Comparison of ENCODE assay signal across 33 mouse cellular contexts in the genomic region with DNA sequence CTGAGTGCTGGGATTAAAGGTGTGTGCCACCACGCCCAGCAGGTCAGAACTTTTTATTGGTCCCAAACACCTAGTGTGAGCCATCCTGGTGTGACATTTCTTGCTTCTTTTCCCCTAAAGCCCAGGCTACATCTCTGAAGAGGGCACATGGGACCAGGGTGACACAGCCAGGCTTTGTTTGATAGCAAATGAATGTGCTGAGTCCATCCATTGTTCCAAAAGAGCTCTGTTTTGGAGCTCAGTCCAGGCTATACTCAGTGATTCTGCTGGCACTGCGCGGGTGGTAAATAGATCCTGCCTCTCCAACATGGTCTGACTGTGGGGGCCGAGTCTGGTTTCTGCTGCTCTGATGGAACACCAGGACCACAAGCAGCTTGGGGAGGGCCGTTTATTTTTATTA. TPM values are rescaled to one million over a fixed set of nuclear protein-coding genes. Genes with fewer than 3 reads are reported as not detected.
DNase-seq lines count a peak whose midpoint lies in the region; ATAC-seq and TF ChIP-seq lines count a peak whose summit lies in the region.
"Had no signal": no experiment of that assay in that cellular context is flagged by ENCODE, and none has a peak within 500 bp of the region (broad histone marks: within the 10 kb centered on the region; RNA-seq: fewer than 3 reads in every experiment).

No protein-coding gene starts in this region.

- 84% methylated on average over 5 of the region's 5 CpGs for WGBS in midbrain, embryonic 11.5 days
- WGBS in midbrain, embryonic 16.5 days: 86% methylated on average over 5 of the region's 5 CpGs
- WGBS in neural tube, embryonic 15.5 days: 70% methylated on average over 5 of the region's 5 CpGs

- no peak for DNase-seq in layer of hippocampus, adult 2 months (ENCODE audit: low spot score in 2 of 2)
- DNase-seq in layer of hippocampus, adult 8-10 months (ENCODE audit: low spot score in 2 of 2): no peak
- peak; percentile 61 for DNase-seq in midbrain, embryonic 11.5 days (ENCODE audit: low spot score, missing footprints)
- peak; percentile 50 for DNase-seq in telencephalon, adult 2 months (ENCODE audit: low read depth, low spot score)
- DNase-seq: adrenal gland, adult 2 months; adrenal gland, postnatal 14 days; cerebellum, adult 2 months; cerebellum, adult 9-11 months; cerebellum, postnatal 25 days; forebrain, postnatal 0 days; gastrocnemius, postnatal 10 days; gastrocnemius, postnatal 36 days; heart, adult 2 months had no signal

- H3K4me3 ChIP-seq in layer of hippocampus, adult 2 months: no peak overlapping the region
- no peak overlapping the region for H3K4me3 ChIP-seq in midbrain, embryonic 11.5 days (ENCODE audit: low read depth, low read length)
- no peak overlapping the region for H3K4me3 ChIP-seq in midbrain, embryonic 16.5 days (ENCODE audit: low read depth, low read length)
- H3K4me3 ChIP-seq in neural tube, embryonic 15.5 days (replicated peaks): no peak overlapping the region
- H3K4me3 ChIP-seq: embryonic facial prominence, embryonic 12.5 days; embryonic facial prominence, embryonic 15.5 days; heart, adult 2 months; heart, embryonic 10.5 days; hindbrain, embryonic 12.5 days; hindbrain, embryonic 15.5 days had no signal

- no peaks in the 10 kb centered on the region for H3K27me3 ChIP-seq in midbrain, embryonic 11.5 days (ENCODE audit: control insufficient read depth, insufficient read depth, low read length)
- no peaks in the 10 kb centered on the region for H3K27me3 ChIP-seq in midbrain, embryonic 16.5 days (ENCODE audit: control insufficient read depth, insufficient read depth, low read depth, low read length)
- H3K27me3 ChIP-seq in neural tube, embryonic 15.5 days (replicated peaks): no peaks in the 10 kb centered on the region
- H3K27me3 ChIP-seq: embryonic facial prominence, embryonic 12.5 days; embryonic facial prominence, embryonic 15.5 days; hindbrain, embryonic 12.5 days; hindbrain, embryonic 15.5 days had no signal

- no peak for TF ChIP-seq CTCF in layer of hippocampus, adult 2 months (conservative IDR thresholded peaks at IDR 0.05)

- no peak overlapping the region for H3K4me2 ChIP-seq in midbrain, embryonic 11.5 days
- H3K4me2 ChIP-seq in midbrain, embryonic 16.5 days (ENCODE audit: low read length): no peak overlapping the region
- no peak overlapping the region for H3K4me2 ChIP-seq in neural tube, embryonic 15.5 days
- H3K4me2 ChIP-seq: embryonic facial prominence, embryonic 12.5 days; embryonic facial prominence, embryonic 15.5 days; hindbrain, embryonic 12.5 days; hindbrain, embryonic 15.5 days had no signal

- peak overlapping the region; percentile 64; the same call in 1 of the 2 replicates for H3K27ac ChIP-seq in layer of hippocampus, adult 2 months
- no peak overlapping the region for H3K27ac ChIP-seq in midbrain, embryonic 11.5 days (ENCODE audit: low read depth, low read length)
- no peak overlapping the region for H3K27ac ChIP-seq in midbrain, embryonic 16.5 days (ENCODE audit: low read length)
- no peak overlapping the region for H3K27ac ChIP-seq in neural tube, embryonic 15.5 days (replicated peaks)
- H3K27ac ChIP-seq: embryonic facial prominence, embryonic 12.5 days; embryonic facial prominence, embryonic 15.5 days; heart, adult 2 months; heart, embryonic 10.5 days; hindbrain, embryonic 12.5 days; hindbrain, embryonic 15.5 days had no signal

- H3K9me3 ChIP-seq in midbrain, embryonic 11.5 days (ENCODE audit: control insufficient read depth, low read length): no peaks in the 10 kb centered on the region
- no peaks in the 10 kb centered on the region for H3K9me3 ChIP-seq in midbrain, embryonic 16.5 days (replicated peaks; ENCODE audit: control insufficient read depth, low read length, poor library complexity, severe bottlenecking)
- H3K9me3 ChIP-seq in neural tube, embryonic 15.5 days (replicated peaks): no peaks in the 10 kb centered on the region
- H3K9me3 ChIP-seq: embryonic facial prominence, embryonic 12.5 days; embryonic facial prominence, embryonic 15.5 days; heart, embryonic 10.5 days; hindbrain, embryonic 12.5 days; hindbrain, embryonic 15.5 days had no signal

- H3K9ac ChIP-seq in midbrain, embryonic 11.5 days (ENCODE audit: low read length): no peak overlapping the region
- H3K9ac ChIP-seq in midbrain, embryonic 16.5 days (ENCODE audit: low read depth, low read length): no peak overlapping the region
- H3K9ac ChIP-seq in neural tube, embryonic 15.5 days (replicated peaks): no peak overlapping the region
- H3K9ac ChIP-seq: embryonic facial prominence, embryonic 12.5 days; embryonic facial prominence, embryonic 15.5 days; forebrain, postnatal 0 days; hindbrain, embryonic 12.5 days; hindbrain, embryonic 15.5 days had no signal

- no peaks in the 10 kb centered on the region for H3K36me3 ChIP-seq in midbrain, embryonic 11.5 days (ENCODE audit: control insufficient read depth, insufficient read depth, low read length)
- H3K36me3 ChIP-seq in midbrain, embryonic 16.5 days (ENCODE audit: control insufficient read depth, insufficient read depth, low read length): no peaks in the 10 kb centered on the region
- H3K36me3 ChIP-seq in neural tube, embryonic 15.5 days: no peaks in the 10 kb centered on the region
- H3K36me3 ChIP-seq: embryonic facial prominence, embryonic 12.5 days; embryonic facial prominence, embryonic 15.5 days; heart, embryonic 10.5 days; hindbrain, embryonic 12.5 days; hindbrain, embryonic 15.5 days had no signal

- ATAC-seq in midbrain, embryonic 11.5 days (ENCODE audit: low FRiP score): no peak
- ATAC-seq in midbrain, embryonic 16.5 days: no peak
- ATAC-seq in neural tube, embryonic 15.5 days (ENCODE audit: low FRiP score): no peak
- ATAC-seq: CD4-positive, CD25-positive, alpha-beta regulatory T cell, adult 4 months; forebrain, embryonic 14.5 days; forebrain, postnatal 0 days had no signal

- H3K4me1 ChIP-seq in midbrain, embryonic 11.5 days (ENCODE audit: control insufficient read depth, insufficient read depth, low read length): no peaks in the 10 kb centered on the region
- H3K4me1 ChIP-seq in midbrain, embryonic 16.5 days (ENCODE audit: control insufficient read depth, insufficient read depth, low read length): no peaks in the 10 kb centered on the region
- 0 out of 2 replicates have a peak, but pooled peaks cover 3% of the 10 kb centered on the region for H3K4me1 ChIP-seq in neural tube, embryonic 15.5 days
- H3K4me1 ChIP-seq: heart, embryonic 10.5 days; hindbrain, embryonic 12.5 days; hindbrain, embryonic 15.5 days had no signal

RNA-seq across cellular contexts. Expression of a gene that starts 10.6 kb away (rescaled TPM):
- 1 to 10 TPM; 4.5 to 4.7 TPM for total RNA-seq in layer of hippocampus, adult 2 months (2021)
- total RNA-seq in layer of hippocampus, adult 8-10 months (2022): 1 to 10 TPM; 5.6 to 7.2 (median 6.3) TPM
- 16.5 and 18.3 TPM in 2 replicates for polyA plus RNA-seq in midbrain, embryonic 11.5 days (2014; fragmentation: Nextera tagmentation; extraction: Ambion mirVana)
- polyA plus RNA-seq in midbrain, embryonic 16.5 days (2015; fragmentation: Nextera tagmentation; extraction: Ambion mirVana): 2.8 and 3.9 TPM in 2 replicates
- polyA plus RNA-seq in neural tube, embryonic 15.5 days (2015; fragmentation: Nextera tagmentation; extraction: Ambion mirVana): 3.7 and 6.8 TPM in 2 replicates

RNA-seq across cellular contexts. Expression of a gene that starts 16.0 kb away (rescaled TPM):
- not detected for total RNA-seq in layer of hippocampus, adult 2 months (2021)
- total RNA-seq in layer of hippocampus, adult 8-10 months (2022): not detected
- polyA plus RNA-seq in midbrain, embryonic 11.5 days (2014; fragmentation: Nextera tagmentation; extraction: Ambion mirVana): 0.46 TPM in 1 of 2 replicates, not detected in the other
- 0.27 TPM in 1 of 2 replicates, not detected in the other for polyA plus RNA-seq in midbrain, embryonic 16.5 days (2015; fragmentation: Nextera tagmentation; extraction: Ambion mirVana)
- not detected in 2 replicates for polyA plus RNA-seq in neural tube, embryonic 15.5 days (2015; fragmentation: Nextera tagmentation; extraction: Ambion mirVana)
- total RNA-seq: adrenal gland, adult 2 months; adrenal gland, postnatal 14 days; adrenal gland, postnatal 4 days; common myeloid progenitor, adult 5-6 weeks; forebrain, postnatal 0 days; gastrocnemius, adult 18-20 months; gastrocnemius, postnatal 10 days; gastrocnemius, postnatal 36 days; granulocyte monocyte progenitor cell, adult 5-6 weeks; heart, adult 2 months; heart, postnatal 25 days; hematopoietic stem cell, adult 5-6 weeks; MEL had no signal
- polyA plus RNA-seq: adrenal gland, adult 2 months; brain, embryonic 14.5 days; C2C12; cerebellum, adult 2 months; embryonic facial prominence, embryonic 15.5 days; forebrain, embryonic 14.5 days; forebrain, postnatal 0 days; heart, adult 2 months; heart, embryonic 14.5 days; heart, postnatal 0 days; hindbrain, embryonic 12.5 days had no signal

RNA-seq across cellular contexts. Expression of a gene that starts 58.1 kb away (rescaled TPM):
- total RNA-seq in layer of hippocampus, adult 2 months (2021): 10 to 100 TPM; 24.7 to 26.0 TPM
- 10 to 100 TPM; 25.5 to 26.1 (median 25.9) TPM for total RNA-seq in layer of hippocampus, adult 8-10 months (2022)
- polyA plus RNA-seq in midbrain, embryonic 11.5 days (2014; fragmentation: Nextera tagmentation; extraction: Ambion mirVana): 29.5 and 29.6 TPM in 2 replicates
- polyA plus RNA-seq in midbrain, embryonic 16.5 days (2015; fragmentation: Nextera tagmentation; extraction: Ambion mirVana): 48.0 and 55.5 TPM in 2 replicates
- polyA plus RNA-seq in neural tube, embryonic 15.5 days (2015; fragmentation: Nextera tagmentation; extraction: Ambion mirVana): 37.4 and 44.5 TPM in 2 replicates

Comparison
In these comparisons a context has a peak if more than half of its experiments do, and no peak if none do; other contexts are left out.
1. DNase-seq: peak in midbrain, embryonic 11.5 days (single experiment) and telencephalon, adult 2 months (single experiment); none in layer of hippocampus, adult 2 months (0 of 2) and layer of hippocampus, adult 8-10 months (0 of 2).